Mouse (Mus musculus) retina, embryonic 14.5 days (tissue): Measurements from ENCODE around the gene Ikzf3.
A peak's percentile ranks its signal among the peaks of the same experiment; 100 is the strongest.

ENCODE experiments used
- DNase-seq: peaks from one replicate; pipeline ENCODE4 v3.0.0-alpha.2; 2015; ENCODE audit warnings: low spot score

The Ikzf3 gene

DNA sequence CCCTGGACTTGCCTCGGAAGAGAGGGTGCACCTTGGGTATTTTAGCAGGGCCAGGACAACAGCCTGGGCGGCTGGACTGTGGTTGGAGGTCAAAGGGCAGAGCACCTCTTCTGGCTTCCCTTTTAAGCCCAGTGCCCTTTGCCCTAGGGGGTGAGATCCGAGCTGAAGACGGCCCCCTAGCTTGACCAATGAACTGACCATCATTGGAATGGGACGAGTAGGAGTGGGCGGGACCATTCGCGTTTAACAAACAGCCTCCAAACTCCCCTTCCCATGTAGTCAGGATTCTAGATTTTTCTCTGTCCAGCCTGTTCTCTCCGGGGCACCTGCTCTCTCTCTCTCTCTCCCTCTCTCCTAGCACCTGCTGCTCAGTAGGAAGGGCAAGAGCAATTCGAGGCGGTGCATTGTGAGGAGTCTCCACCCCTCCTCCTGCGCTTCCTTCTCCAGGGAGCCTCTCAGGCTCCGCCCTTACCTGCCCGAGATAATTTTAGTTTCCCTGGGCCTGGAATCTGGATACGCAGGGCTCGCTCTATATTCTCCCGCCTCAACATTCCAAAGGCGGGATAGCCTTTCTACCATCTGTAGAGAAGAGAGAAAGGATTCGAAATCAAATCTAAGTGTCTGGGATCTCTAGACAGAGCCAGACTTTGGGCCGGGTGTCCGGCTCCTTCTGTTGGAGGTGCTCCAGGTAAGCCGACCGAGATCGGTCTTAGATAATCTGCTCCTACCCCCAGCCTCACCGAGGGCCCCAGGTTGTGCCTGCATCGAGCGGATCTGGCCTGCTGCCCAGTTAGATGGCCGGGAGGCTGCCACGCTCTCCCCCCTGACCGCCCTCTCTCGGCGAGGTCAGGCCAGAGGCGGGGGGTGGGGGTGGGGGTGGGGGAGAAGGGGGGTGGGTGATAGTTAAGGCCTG is 99.0 kb downstream of the Ikzf3 start:
- DNase-seq, result no peak

DNA sequence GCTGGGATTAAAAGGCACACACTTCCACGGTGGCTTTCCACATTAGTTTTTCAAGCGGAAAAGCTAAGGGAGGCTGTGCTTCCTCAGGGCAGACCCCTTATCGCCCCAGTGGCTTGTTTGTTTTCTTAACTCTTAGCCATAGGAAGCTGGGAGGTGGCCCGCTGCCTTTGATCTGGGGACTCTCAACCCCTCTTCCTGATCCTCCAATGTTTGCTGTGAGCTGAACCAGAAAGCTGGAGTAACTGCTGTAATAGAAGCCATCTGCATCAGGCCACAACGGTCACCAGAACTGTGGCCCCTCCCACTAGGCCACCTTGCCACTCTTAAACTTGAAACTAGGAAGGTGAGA is 99.6 kb downstream of the Ikzf3 start, which contains the start of gene Grb7:
TSS of gene Grb7 (plus strand) at position 182 of the 349 bp plus-strand sequence.
- DNase-seq, result no peak

DNA sequence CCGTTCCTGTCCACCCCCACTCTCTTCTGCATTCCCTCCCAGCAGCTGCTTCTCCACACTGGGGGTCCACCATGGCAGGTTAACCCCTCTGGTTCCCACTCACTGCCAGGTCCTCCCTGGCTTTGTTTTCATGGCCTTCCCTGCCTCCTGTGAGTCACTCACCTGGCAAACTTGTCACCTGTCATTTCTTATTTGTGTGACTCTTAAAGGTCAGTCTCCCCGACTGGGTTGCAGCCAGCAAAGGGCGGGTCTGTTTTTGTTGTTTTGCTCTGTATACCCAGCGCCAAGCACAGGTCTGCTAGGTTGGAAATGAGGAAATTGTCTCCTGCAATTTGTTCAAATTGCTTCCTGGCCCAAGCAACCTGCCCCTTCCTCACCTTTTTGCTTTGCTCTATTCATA is 100.2 kb downstream of the Ikzf3 start:
- no peak for DNase-seq

DNA sequence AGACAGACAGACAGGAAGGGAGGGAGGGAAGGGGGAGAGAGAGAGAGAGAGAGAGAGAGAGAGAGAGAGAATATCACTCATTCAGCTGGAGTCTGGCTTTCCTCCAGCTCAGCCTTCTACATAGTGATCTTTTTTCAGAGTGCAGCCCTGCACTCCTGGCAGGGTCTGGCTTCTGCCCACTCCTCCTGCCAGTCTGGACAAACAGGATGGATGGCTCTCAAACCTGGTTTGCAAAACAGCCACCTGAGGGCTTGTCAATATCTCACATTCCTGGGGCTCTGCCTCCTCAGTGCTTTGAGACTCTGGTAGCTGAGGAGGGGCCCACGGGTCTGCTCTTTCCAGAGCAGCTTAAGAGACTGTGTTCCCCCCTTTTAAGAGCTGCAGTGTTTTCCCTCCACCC is 100.6 kb downstream of the Ikzf3 start:
- no peak for DNase-seq

DNA sequence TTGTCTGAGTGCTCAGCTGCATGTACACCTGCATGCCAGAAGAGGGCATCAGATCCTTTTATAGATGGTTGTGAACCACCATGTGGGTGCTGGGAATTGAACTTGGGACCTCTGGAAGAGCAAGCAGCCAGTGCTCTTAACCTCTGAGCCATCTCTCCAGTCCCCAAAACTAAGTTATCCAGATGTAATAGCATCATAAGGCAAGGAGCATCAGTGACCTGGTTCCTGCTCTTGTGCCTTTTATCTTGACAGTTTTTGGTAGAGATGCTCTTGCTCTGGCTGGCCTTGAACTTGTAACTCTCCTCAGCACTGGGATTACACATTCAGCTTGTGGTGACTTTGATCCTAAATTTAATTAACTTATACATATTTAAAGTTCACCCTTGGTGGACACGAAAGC is 102.1 kb downstream of the Ikzf3 start:
- no peak for DNase-seq

DNA sequence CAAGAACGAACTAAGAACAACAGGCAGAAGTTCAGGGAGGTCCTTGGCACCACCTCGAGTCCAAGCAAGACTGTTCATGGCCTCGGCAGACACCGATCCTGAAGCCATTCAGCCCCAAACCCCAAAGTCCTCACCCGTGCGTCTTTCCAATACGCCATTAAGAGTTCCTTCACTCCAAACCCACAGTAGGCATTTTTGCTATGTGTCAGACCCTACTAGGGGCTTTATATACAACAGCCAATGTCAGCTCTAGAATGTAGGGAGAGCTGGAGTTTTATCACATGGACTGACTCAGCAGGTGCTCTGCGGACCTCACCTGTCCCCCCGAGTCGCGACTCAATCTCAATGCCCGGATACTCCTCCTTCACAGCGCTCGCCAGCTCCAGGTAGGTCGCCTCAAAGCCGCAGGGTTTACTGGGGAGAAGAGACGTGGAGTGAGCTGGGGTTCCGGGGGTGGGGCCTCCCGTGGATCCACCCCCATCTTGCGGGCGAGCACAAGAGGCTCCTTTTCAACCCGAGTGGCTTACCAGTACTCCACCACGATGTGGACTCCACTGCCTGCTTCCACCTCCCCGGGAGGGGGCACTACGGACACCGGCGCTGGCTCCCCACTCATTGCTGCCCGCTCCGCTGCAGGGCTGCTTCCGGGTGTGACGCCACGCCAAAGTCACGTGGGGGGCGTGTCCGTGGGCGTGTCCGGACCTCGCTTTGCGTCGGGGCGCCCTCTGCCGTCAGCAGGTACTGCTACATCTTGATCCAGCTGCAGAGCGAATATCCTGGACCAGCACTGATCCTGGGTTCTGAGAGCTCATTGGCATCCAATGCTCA is 107.3 kb downstream of the Ikzf3 start, which contains the start of gene Mien1:
TSS of gene Mien1 (minus strand) at position 661 of the 828 bp plus-strand sequence.
- DNase-seq, result peak; percentile 95

DNA sequence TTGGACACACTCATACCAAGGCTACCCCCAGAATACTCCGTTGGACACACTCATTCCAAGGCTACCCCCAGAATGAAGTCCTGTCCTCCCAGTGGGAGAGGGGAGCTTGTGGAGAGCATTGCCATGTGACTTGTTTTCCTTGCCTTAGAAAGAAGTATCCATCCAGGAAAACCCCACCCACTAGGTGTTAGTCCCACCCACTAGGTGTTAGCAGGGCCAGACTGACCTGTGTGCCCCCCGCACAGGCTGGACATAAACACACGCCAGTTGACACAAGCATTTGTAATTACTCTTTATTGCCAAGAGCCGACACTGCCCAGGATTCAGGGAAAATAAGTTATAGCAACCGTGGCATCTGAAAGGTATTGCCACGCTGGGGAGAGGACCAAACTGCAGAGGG is 108.4 kb downstream of the Ikzf3 start:
- no peak for DNase-seq

DNA sequence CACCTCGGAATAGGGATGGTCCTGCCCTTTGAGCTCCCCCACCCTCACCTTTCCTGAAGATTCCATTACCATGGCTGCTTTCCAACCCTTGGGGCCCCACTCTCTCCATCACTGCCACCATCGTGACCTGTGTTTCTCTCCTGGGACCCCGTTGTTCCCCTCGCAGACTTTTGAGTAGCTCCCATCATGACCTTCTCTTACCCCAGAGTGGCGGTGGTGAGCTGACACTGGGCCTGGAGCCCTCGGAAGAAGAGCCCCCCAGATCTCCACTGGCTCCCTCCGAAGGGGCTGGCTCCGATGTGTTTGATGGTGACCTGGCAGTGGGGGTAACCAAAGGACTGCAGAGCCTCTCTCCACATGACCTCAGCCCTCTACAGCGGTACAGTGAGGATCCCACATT is 110.1 kb downstream of the Ikzf3 start:
- no peak for DNase-seq

DNA sequence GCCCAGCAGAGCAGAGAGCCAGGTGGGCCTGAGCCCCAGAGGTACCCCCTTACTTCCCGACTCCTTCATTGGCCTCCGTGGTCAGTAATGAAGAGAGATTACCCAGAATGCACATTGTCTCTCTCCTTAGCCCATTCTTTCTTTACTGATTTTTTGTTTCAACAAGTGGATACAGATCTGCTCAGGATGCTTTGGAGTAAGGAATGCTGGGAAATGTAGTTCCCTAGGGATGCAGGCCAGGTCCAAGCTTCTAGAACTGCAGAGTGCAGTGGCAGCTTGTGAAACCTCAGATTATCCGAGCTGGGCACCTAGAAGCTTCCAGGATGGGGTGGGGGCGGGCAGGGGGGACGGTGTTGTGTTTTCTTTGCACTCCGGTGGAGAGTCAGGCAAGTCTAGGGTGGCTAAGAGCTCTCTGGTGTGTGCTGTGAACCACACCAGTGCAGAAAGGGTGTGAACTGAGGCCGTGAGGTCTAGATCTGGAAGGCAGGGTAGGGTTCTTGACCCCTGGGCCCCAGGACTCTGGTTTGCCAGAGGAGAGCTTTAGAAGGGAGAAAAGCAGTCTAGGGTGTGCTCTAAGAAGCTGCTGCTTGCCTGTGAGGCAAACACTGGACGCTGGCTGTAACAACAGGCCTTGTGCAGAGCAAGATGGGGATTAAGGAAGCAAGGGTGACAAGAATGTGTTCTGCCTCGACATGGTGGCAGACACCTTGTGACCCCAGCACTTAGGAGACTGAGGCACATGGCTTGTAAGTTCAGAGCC is 113.9 kb downstream of the Ikzf3 start:
- DNase-seq, result no peak

DNA sequence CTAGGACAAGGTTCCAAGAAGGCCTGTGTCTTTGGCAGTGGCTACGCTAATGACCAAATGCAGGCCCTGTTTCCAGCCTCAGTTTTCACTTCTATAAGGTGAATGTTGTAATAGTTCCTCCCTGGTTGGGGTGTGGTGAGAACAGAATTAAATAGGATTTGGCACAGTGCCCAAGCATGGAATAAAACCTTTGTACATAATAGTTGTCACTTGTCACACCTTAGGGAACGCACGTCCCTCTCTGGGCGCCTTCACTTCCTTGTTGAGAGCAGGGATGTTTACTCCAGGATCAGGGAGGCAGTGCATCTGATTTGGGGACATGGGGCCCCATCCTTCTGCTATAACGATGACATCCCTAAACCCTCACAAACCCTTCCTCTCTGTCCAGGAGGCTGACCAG is 117.4 kb downstream of the Ikzf3 start:
- DNase-seq, result no peak

DNA sequence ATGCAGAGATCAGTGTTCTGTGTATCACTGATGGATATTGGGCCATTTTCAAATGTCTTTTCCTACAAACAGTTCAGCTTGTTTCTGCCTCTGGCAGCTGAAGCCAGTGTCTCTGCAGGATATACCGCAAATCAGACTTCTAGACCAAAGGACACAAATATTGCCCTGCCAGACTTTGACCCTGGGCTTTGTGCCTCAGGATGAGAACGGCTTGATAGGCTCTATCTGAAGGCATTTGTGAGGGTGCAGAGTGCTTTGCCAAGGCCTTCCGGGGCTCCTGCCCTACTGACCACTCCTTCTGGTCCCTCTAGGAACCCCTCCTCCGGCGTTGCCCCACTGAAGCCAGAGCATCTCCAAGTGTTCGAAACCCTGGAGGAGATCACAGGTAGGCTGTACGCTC is 119.2 kb downstream of the Ikzf3 start:
- no peak for DNase-seq

DNA sequence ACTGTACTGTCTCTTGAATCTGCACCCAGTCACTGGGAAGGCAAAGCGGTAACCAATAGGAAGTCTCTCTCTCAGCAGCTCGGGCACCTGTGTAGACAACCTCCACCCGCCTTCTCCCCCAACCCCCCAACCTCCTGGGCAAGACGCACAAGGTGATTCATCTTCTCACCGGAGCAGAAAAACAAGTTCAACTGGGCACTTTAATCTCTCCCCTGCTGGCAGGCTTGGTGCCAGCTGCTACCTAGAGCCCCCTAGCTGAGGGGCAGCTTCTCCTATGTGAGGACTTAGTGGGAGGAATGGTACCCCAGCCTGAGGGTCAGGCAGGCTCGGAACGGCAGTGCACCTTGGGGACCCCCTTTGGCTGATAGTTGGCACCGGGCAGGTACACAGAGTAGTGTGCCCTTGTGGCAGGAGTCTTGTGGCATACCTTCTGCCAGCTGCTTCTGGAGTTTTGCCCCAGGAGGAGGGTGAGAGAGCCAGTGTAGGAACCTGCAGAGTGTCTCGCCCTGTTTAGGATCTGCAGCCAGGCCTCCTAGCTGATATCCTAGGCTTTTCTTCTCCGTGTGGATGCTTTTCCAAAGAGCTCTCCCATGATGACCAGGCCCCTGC is 126.8 kb downstream of the Ikzf3 start:
- DNase-seq, result no peak

DNA sequence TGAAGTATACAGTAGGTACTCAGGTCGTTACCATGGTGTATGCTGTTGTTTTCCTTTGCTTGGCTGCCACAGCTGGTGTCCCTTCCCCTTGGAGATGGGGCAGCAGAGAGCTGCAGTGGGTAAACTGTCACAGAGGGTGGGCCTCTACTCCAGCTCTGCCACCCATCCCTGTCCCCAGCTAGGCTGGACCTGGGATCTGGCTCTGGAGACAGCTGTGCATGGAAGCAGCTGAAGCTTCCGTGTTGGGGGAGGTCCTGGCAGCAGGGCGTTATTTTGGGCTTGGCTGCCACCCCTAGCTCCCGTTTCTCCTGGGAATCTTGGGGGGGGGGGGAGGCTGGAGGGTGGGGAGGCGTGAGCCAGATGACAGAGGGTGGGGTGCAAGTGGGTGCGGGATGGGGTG is 127.6 kb downstream of the Ikzf3 start:
- DNase-seq, result no peak

DNA sequence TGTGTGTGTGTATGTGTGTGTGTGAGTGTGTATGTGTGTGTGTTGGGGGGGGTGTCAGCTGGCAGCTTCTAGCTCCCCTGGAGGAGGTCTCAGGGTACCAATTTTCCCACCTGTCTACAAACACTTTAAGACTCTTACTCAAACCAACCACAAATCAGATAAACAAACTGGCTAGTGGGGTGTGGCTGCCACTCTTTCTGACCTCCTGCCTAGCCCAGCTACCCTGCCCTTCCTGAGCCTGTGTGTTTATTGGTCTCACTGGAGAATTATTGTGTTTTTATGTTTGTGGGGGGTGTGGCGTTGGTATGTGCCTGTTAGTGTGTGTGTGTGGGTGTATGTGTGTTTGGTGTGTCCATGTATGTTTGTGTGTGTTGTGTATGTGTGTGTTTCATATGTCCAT is 128.8 kb downstream of the Ikzf3 start:
- no peak for DNase-seq
